Mouse (Mus musculus) limb, embryonic 14.5 days (tissue): ENCODE measurements around the gene Gm49318. TPM values are rescaled to one million over a fixed set of nuclear protein-coding genes. Genes with fewer than 3 reads are reported as not detected.

Source experiments
- ATAC-seq: fragments of 200-750 bp; cut with Nextera tagmentation; 2 replicates; pipeline ENCODE4 v1.8.0; 2017; ENCODE audit warnings: low read depth, moderate number of reproducible peaks, moderate TSS enrichment; ENCODE audit not compliant: low FRiP score
- DNase-seq: peaks from one replicate; pipeline ENCODE4 v3.0.0-alpha.2; 2015; ENCODE audit warnings: low spot score
- H3K27ac ChIP-seq: fragments of 300-500 bp; sonication (generic); replicated peaks from 2 replicates; pipeline ENCODE4 v1.5.1; 2014; ENCODE audit warnings: low read depth, mild to moderate bottlenecking, low read length, moderate library complexity, mixed read lengths
- H3K27me3 ChIP-seq: fragments of 300-500 bp; sonication (generic); 2 replicates; pipeline ENCODE4 v1.6.1; 2014; ENCODE audit warnings: low read length, mixed read lengths; ENCODE audit not compliant: control insufficient read depth, insufficient read depth
- H3K36me3 ChIP-seq: fragments of 300-500 bp; sonication (generic); 2 replicates; pipeline ENCODE4 v1.6.1; 2014; ENCODE audit warnings: mild to moderate bottlenecking, low read length, moderate library complexity, mixed read lengths; ENCODE audit not compliant: control insufficient read depth, insufficient read depth
- H3K4me1 ChIP-seq: fragments of 300-500 bp; sonication (generic); 2 replicates; pipeline ENCODE4 v1.6.1; 2014; ENCODE audit warnings: antibody characterized with exemption, low read length, mixed read lengths; ENCODE audit not compliant: control insufficient read depth, insufficient read depth
- H3K4me2 ChIP-seq: fragments of 300-500 bp; sonication (generic); replicated peaks from 2 replicates; pipeline ENCODE4 v1.6.1; 2014; ENCODE audit warnings: low read depth, mild to moderate bottlenecking, low read length, moderate library complexity; ENCODE audit not compliant: severe bottlenecking
- H3K4me3 ChIP-seq: fragments of 300-500 bp; sonication (generic); replicated peaks from 2 replicates; pipeline ENCODE4 v1.5.1; 2014; ENCODE audit warnings: low read length
- H3K9ac ChIP-seq: fragments of 300-500 bp; sonication (generic); 2 replicates; pipeline ENCODE4 v1.6.1; 2014; ENCODE audit warnings: mild to moderate bottlenecking, low read depth, low read length, moderate library complexity; ENCODE audit not compliant: severe bottlenecking
- H3K9me3 ChIP-seq: fragments of 300-500 bp; sonication (generic); 2 replicates; pipeline ENCODE4 v1.6.1; 2016; ENCODE audit warnings: low read length; ENCODE audit not compliant: control insufficient read depth
- POLR2A ChIP-seq: fragments of 200-500 bp; IDR thresholded peaks from 2 replicates; pipeline ENCODE4 v1.8.0; 2012; ENCODE audit warnings: inconsistent platforms, mild to moderate bottlenecking, moderate library complexity, borderline replicate concordance; ENCODE audit not compliant: insufficient read depth, insufficient read length; ENCODE audit errors: extremely low read depth
- WGBS: fragments of 180-500 bp; shearing (Covaris S2); extraction: QIAGEN DNeasy Blood & Tissue Kit; methylation state at CpG from one replicate; pipeline ENCODE4 v1.1.7; 2014; 5-methylcytosine and 5-hydroxymethylcytosine counted together
- polyA plus RNA-seq, 2 experiments: library from polyadenylated mRNA; depleted of rRNA in 1 of 2; stranded (reverse) in 1 of 2; unstranded in 1 of 2; fragments of >200 nt; fragmentation: Nextera tagmentation in 1 of 2; extraction: Ambion mirVana in 1 of 2; gene quantifications; 2 replicates each; pipeline versions ENCODE4 v1.2.1 to v1.2.3; 2012 to 2014

The Gm49318 gene
- polyA plus RNA-seq, 2 experiments, result not detected

DNA sequence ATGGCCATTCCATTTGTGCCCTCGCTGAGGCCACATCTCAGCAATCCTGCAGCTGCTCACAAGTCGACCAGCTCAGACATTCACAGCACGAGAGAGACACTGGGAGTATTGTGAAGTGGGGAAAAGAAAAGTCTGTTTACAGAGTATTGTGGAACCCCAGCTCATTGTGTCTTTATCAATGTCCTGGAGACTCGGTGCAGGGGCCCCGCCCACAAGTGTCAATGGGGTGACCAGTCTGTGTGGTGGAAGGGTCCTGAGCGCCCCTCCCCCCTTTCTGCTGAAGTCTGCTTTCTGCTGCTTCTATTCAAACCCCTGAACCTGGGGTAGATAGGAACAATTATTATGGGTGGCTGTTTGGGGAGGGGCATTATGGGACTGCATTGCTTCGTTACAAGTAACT is 42.6 kb downstream of the Gm49318 start:
- H3K36me3 ChIP-seq, result no peaks in the 10 kb centered on the region
- 71% methylated on average over 7 of the region's 7 CpGs for WGBS
- ATAC-seq (no peak), DNase-seq (no peak)
- no peak overlapping the region for H3K9ac ChIP-seq
- no peak overlapping the region for H3K4me2 ChIP-seq
- no peaks in the 10 kb centered on the region for H3K27me3 ChIP-seq
- no peaks in the 10 kb centered on the region for H3K4me1 ChIP-seq
- H3K27ac ChIP-seq, result no peak overlapping the region
- no peaks in the 10 kb centered on the region for H3K9me3 ChIP-seq
- no peak for TF ChIP-seq POLR2A
- no peak overlapping the region for H3K4me3 ChIP-seq

DNA sequence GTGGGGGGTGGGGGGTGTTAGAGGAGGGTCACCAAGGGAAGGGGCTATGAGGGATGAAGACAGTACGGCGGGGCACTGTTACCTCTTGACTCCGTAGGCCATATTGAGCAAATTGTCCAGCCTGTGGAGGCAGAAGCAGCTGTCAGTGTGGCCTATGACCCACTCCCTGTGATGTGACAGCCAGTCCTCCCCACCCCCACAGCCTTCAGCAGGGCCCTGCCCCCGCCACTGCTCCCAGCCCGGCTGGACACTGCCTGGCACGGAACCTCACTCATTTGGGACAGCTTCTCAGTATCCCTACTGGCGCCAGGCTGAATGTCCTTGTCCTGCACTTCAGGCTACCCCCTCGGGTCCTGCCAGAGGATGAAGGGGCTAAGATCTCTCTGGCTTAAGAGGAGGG is 46.5 kb downstream of the Gm49318 start:
- H3K27me3 ChIP-seq, result no peaks in the 10 kb centered on the region
- H3K9me3 ChIP-seq, result no peaks in the 10 kb centered on the region
- ATAC-seq (no peak), DNase-seq (no peak)
- H3K27ac ChIP-seq, result no peak overlapping the region
- no peak overlapping the region for H3K4me2 ChIP-seq
- 50% methylated on average over 8 of the region's 8 CpGs for WGBS
- no peak for TF ChIP-seq POLR2A
- H3K9ac ChIP-seq, result no peak overlapping the region
- H3K4me1 ChIP-seq, result no peaks in the 10 kb centered on the region
- H3K4me3 ChIP-seq, result no peak overlapping the region
- H3K36me3 ChIP-seq, result no peaks in the 10 kb centered on the region

DNA sequence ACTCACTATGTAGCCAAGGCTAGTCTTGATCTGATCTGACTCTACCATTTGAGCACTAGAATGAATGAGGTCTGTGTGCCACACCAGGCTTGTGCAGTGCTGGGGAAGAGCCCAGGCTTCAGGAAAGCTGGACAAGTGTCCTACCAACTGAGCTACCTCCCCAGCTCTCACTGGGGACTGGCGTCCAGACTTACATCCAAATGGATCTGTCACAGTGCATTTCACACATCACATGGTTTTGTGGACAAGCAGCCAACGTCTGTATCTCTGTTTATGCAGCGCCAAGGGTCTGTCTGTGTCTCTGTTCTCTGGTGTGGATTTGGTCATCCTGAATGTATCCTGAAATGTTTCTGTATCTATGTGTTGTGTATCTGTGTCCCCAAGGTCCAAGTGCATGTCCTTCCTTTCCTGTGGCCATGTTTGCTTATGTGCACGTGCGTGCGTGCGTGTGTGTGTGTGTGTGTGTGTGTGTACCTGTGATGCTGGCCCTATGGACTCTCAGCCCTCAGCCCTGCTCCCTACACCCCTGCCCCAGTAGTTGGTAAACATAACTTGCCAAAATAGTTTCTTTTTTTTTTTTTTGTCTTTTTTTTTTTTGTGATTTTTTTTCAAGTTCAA is 53.7 kb downstream of the Gm49318 start:
- H3K4me2 ChIP-seq, result no peak overlapping the region
- H3K4me1 ChIP-seq, result no peaks in the 10 kb centered on the region
- ATAC-seq, result no peak
- TF ChIP-seq POLR2A, result no peak
- no peaks in the 10 kb centered on the region for H3K27me3 ChIP-seq
- 70% methylated on average over 7 of the region's 7 CpGs for WGBS
- H3K9me3 ChIP-seq, result no peaks in the 10 kb centered on the region
- no peak overlapping the region for H3K4me3 ChIP-seq
- H3K9ac ChIP-seq, result no peak overlapping the region
- no peak for DNase-seq
- no peak overlapping the region for H3K27ac ChIP-seq
- H3K36me3 ChIP-seq, result peaks cover 23% of the 10 kb centered on the region

- H3K9me3 ChIP-seq, result no peaks in the 10 kb centered on the region
- H3K27ac ChIP-seq, result no peak overlapping the region
- WGBS, result 72% methylated on average over 10 of the region's 10 CpGs
- no peaks in the 10 kb centered on the region for H3K4me1 ChIP-seq
- TF ChIP-seq POLR2A, result no peak
- H3K36me3 ChIP-seq, result peaks cover 34% of the 10 kb centered on the region
- DNase-seq, result no peak
- no peak for ATAC-seq
- H3K4me3 ChIP-seq, result no peak overlapping the region
- H3K4me2 ChIP-seq, result no peak overlapping the region
- H3K27me3 ChIP-seq, result no peaks in the 10 kb centered on the region
- no peak overlapping the region for H3K9ac ChIP-seq
Observed at GRCm38 (mm10) chr9:22016245-22016644, 54.8 kb downstream of the Gm49318 start.

DNA sequence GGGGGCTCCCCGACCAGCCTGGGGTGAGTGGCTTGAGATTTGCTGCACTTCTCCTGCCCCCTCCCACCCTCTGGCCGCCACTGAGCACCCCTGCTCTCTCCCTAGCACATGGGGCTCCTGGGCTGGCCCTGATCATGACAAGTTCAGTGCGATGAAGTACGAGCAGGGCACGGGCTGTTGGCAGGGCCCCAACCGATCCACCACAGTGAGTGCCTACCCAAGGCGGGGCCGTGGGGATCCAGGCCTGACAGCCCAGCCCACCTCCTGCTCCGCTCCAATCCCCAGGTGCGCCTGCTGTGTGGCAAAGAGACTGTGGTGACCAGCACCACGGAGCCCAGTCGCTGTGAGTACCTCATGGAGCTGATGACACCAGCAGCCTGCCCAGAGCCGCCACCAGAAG is 58.3 kb downstream of the Gm49318 start:
- Histone ChIP-seq H3K4me2 (no peak overlapping the region), H3K27ac (no peak overlapping the region), H3K4me1 (no peaks in the 10 kb centered on the region), H3K9ac (no peak overlapping the region), H3K9me3 (no peaks in the 10 kb centered on the region), H3K4me3 (no peak overlapping the region), H3K27me3 (no peaks in the 10 kb centered on the region), H3K36me3 (peaks cover 69% of the 10 kb centered on the region)
- no peak for DNase-seq
- ATAC-seq, result no peak
- 93% methylated on average over 7 of the region's 13 CpGs for WGBS
- no peak for TF ChIP-seq POLR2A

DNA sequence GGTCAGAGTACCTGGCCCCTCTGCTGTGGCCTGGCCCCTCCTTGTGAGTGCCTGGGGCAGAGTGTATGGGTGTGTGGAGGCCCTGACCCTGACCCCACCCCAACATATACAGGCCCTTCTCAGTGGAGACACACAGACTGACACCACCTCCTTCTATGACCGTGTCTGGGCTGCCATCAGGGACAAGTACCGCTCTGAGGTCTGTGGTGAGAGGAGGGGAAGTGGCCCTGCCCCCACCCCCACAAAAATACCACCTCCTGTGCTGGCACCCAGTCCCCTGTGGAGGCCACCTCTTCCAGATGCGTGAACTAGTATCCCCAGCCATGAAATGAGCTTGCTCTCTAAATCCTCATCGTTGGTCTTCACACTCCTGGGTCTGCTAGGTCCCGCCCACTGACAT is 60.0 kb downstream of the Gm49318 start:
- no peak overlapping the region for H3K27ac ChIP-seq
- no peaks in the 10 kb centered on the region for H3K27me3 ChIP-seq
- DNase-seq (no peak), ATAC-seq (no peak)
- no peaks in the 10 kb centered on the region for H3K9me3 ChIP-seq
- H3K4me3 ChIP-seq, result no peak overlapping the region
- H3K9ac ChIP-seq, result no peak overlapping the region
- 89% methylated on average over 5 of the region's 5 CpGs for WGBS
- H3K4me2 ChIP-seq, result no peak overlapping the region
- no peak for TF ChIP-seq POLR2A
- H3K4me1 ChIP-seq, result no peaks in the 10 kb centered on the region
- H3K36me3 ChIP-seq, result peaks cover 86% of the 10 kb centered on the region
